Mouse (Mus musculus) right cerebral cortex, postnatal 25 days (tissue): ENCODE data around the gene Runx2.

ENCODE experiments used
- DNase-seq: peaks from one replicate; pipeline ENCODE4 v3.0.0; 2022

Runx2 gene

GRCm38 (mm10) chr17:44520122-44521075 lies 294.2 kb downstream of the Runx2 start:
- peak; percentile 31 for DNase-seq

- DNase-seq, result no peak
These were observed 295.2 kb downstream of the Runx2 start for GRCm38 (mm10) chr17:44519356-44519755.

- no peak for DNase-seq
These were observed 296.4 kb downstream of the Runx2 start for GRCm38 (mm10) chr17:44518156-44518555.

- no peak for DNase-seq
These were observed 306.3 kb downstream of the Runx2 start for GRCm38 (mm10) chr17:44508198-44508715.

GRCm38 (mm10) chr17:44507741-44508140 lies 306.9 kb downstream of the Runx2 start:
- no peak for DNase-seq

GRCm38 (mm10) chr17:44506524-44506923 lies 308.1 kb downstream of the Runx2 start:
- DNase-seq, result no peak

- DNase-seq, result no peak
These were observed 309.7 kb downstream of the Runx2 start for GRCm38 (mm10) chr17:44504794-44505317.

- no peak for DNase-seq
These were observed 312.4 kb downstream of the Runx2 start for GRCm38 (mm10) chr17:44502176-44502575.

GRCm38 (mm10) chr17:44500306-44500899 lies 314.2 kb downstream of the Runx2 start:
- DNase-seq, result no peak

GRCm38 (mm10) chr17:44490164-44490794 lies 324.3 kb downstream of the Runx2 start:
- DNase-seq, result no peak

- no peak for DNase-seq
These were observed 325.3 kb downstream of the Runx2 start for GRCm38 (mm10) chr17:44489346-44489745.

- DNase-seq, result no peak
These were observed 326.9 kb downstream of the Runx2 start for GRCm38 (mm10) chr17:44487514-44488244.

GRCm38 (mm10) chr17:44485337-44485736 lies 329.3 kb downstream of the Runx2 start:
- DNase-seq, result no peak

GRCm38 (mm10) chr17:44479918-44480317 lies 334.7 kb downstream of the Runx2 start:
- no peak for DNase-seq

GRCm38 (mm10) chr17:44479491-44479890 lies 335.1 kb downstream of the Runx2 start:
- no peak for DNase-seq

- DNase-seq, result no peak
These were observed 338.7 kb downstream of the Runx2 start for GRCm38 (mm10) chr17:44475910-44476309.

- DNase-seq, result no peak
These were observed 340.3 kb downstream of the Runx2 start for GRCm38 (mm10) chr17:44474280-44474679.

- no peak for DNase-seq
These were observed 341.9 kb downstream of the Runx2 start for GRCm38 (mm10) chr17:44472695-44473094.

- no peak for DNase-seq
These were observed 350.9 kb downstream of the Runx2 start for GRCm38 (mm10) chr17:44463679-44464078.

GRCm38 (mm10) chr17:44460156-44460555 lies 354.4 kb downstream of the Runx2 start:
- no peak for DNase-seq

GRCm38 (mm10) chr17:44459029-44459428 lies 355.6 kb downstream of the Runx2 start:
- DNase-seq, result no peak

GRCm38 (mm10) chr17:44456696-44457095 lies 357.9 kb downstream of the Runx2 start:
- DNase-seq, result no peak
